Mouse (Mus musculus) adrenal gland, postnatal 25 days (tissue): ENCODE data around the gene Cep63. TPM values are rescaled to one million over a fixed set of nuclear protein-coding genes. Genes with fewer than 3 reads are reported as not detected.

Experiments
- DNase-seq: peaks from one replicate; pipeline ENCODE4 v3.0.0; 2021; ENCODE audit warnings: mixed read lengths
- long read RNA-seq: library from polyadenylated mRNA; stranded (forward); transcript quantifications from one replicate; pipeline ENCODE4 v2.0.0, GENCODE M21; 2021
- total RNA-seq: library from RNA; stranded (reverse); gene quantifications from 2 replicates; pipeline ENCODE4 v1.2.3, GENCODE M21; 2021

Cep63 gene
- 37.2 and 41.8 TPM in 2 replicates for total RNA-seq
- long read RNA-seq, full-length matches to known transcripts: 32 of 60 reads
- long read RNA-seq, partial matches to known transcripts: 4 of 60 reads
- long read RNA-seq, other reads (novel, unspliced or antisense): 24 of 60 reads

DNA sequence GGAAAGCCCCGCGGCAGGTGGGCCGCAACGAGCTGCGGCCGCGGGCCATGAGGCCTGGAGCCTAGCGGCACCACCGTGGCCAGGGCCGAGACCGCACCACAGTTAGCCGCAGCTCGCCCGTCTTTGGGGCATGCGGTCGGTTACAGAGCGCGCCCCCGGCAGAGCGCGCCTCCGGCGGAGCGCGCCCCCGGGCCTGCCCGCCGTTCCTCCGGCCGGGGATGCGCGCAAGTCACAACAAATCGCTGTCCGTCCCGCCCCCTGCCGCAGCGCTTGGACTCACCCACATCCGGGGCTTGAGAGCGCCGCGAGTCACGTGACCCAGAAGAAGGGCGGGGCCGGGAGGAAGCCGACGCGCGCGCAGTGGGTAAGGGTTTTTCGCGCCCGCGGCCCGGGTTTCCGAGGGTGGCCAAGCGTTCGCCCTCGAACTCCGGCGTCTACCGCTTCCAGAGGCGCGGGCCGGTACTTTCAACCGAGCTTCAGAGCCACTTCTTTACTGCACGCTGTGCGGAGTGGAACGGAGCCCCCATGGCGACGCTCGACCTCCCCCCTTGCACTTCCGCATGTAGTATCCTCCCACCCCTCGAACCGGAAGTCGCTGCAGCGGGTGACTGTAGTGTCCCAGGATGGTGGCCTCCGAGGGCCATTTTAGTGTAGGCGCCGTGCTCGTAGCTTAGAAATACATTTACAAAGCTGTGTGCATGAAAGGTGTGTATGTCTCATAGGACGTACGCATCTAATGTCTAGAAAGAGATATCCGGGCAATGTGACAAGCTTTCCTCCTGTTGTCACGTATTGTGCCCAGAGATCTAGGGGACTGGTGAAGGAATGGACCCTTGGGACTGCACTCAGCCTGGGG lies at the start of gene Cep63, which contains the start of gene Anapc13:
Gene Cep63, minus strand, starts transcription at position 552 of the 856 bp plus-strand sequence.
Gene Anapc13, plus strand, starts transcription at position 314 of the 856 bp plus-strand sequence.
- peak; percentile 99 for DNase-seq

DNA sequence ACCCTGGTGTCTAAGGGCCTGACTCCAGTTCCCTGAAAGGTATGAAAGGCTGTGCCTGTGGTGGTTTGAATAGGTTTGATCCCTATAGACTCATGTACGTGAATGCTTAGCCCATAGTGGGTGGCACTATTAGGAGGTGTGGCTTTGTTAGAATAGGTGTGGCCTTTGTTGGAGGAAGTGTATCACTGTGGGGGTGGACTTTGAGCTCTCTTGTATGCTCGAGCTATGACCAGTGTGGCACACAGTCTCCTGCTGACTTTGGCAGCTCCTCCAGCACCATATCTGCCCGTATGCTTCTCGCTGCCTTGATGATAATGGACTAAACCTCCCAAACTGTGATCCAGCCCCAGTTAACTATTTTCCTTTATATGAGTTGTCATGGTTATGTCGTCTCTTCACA lies 49.6 kb upstream of the Cep63 start:
- no peak for DNase-seq

GRCm38 (mm10) chr9:102673381-102673780 lies 47.0 kb upstream of the Cep63 start:
- DNase-seq: peak; percentile 29

DNA sequence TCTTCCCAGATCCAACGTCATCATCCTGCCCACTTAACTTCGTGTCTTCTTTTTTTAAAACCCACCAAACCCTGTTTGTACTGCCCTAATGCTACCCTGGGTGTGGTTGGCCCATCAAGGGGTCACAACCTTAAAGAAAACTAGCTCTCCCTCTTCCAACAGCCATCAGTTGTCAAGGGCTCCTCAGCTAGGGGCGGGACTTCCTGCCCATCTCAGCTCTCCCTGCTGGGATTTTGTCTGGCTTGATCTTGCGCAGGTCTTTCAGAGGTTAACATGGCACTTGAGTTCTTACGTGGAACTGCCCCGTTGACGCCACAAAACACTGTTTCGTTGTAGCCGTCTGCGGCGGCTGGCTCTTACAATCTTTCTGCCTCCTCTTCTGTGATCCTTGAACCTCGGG lies 42.6 kb upstream of the Cep63 start:
- DNase-seq: no peak

- DNase-seq: no peak
Observed at GRCm38 (mm10) chr9:102668115-102668514, 41.8 kb upstream of the Cep63 start.

DNA sequence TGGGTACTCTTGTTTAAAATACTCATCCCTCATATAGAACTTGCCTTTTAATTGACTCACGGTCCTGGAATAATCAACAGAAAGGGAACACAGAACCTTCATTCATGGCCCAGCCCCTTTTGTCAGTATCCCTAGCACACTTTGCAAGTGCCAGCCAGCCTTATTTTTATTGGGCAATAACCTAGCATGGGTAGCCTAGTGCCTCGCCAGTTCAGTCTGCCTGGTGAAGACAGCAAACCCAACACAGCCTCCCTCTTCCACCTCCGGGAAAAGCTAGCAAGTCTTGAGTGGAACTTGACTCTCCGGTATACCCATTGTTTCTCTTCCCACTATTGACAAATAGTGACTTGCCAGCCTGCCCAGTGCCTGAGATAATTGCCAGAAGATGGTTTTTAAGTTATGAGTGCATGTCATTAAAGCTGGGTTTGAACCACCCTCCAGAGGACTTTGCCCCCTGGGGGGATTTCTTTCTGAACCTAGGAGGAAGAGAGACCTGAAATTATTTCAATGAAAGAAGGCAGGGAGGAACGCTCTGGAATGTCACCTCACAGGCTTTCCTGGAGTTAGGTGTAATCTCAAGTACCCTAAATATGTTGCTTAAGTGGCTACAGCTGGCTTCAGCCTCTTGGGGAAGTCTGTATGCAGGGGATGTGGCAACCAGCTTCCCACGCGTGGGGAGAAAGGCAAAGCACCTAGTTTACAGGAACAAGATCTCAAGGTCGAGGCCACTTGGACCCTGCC lies 30.2 kb upstream of the Cep63 start:
- DNase-seq: no peak

GRCm38 (mm10) chr9:102651199-102651720 lies 24.9 kb upstream of the Cep63 start:
- no peak for DNase-seq

GRCm38 (mm10) chr9:102650637-102651036 lies 24.3 kb upstream of the Cep63 start:
- no peak for DNase-seq

DNA sequence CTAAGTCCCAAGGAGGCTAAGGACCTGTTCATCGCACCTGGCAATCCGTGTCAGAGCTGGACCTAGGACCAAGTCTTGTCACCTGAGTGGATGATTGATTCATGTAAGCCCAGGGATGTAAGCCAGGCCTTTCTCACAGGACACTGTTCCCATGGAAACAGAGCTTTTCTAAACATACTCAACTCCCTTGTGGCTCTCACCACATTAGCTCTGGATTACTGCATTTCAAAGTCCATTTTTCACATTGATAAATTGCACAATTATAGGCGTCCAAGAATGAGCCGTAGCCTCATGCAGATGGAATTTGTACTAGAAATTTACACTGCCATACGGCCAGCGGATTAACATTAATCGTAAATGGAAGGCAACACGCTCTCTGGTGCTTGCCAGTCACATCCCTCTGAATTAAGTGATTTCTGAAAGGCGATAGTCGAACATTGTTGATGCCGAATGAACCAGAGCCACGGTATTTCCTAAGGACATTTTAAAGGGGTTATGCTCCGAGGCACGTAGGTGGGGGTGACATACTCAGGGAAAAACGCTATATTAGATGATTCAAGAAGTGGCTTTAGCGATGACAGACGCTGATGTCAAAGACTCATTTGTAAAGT lies 23.7 kb upstream of the Cep63 start:
- no peak for DNase-seq

GRCm38 (mm10) chr9:102647010-102647409 lies 20.7 kb upstream of the Cep63 start:
- DNase-seq: no peak

GRCm38 (mm10) chr9:102645119-102645695 lies 18.9 kb upstream of the Cep63 start:
- no peak for DNase-seq

DNA sequence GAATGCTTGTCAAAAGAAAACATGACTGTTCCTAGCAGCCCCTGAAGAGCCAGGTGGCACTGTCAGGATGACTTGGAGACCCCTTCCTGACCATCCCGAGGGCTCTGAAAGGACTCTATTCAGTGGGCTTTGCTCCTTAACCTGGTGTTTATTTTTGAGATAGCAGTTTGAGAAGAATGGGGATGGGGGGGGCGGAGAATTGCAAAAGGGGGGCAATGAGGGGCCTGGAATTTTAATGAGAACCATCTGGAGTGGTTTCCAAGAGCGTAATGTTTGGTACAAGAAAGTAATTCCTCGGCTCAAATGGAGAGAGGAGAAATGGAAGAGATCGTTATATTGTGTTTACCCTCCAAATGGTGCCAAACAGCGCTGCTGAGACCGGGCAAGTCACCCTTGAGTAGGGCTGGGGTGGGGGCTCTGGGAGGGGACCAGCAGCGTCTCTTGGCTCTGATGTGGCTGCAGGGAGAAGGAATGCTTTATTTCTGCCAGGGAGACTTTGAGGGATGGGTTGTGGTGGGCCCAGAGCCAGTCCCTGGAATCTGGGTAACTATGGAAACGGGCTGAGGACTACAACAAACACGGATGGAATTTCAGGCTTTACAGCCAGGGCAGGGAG lies 17.3 kb upstream of the Cep63 start:
- peak; percentile 57 for DNase-seq

GRCm38 (mm10) chr9:102643071-102643485 lies 16.7 kb upstream of the Cep63 start:
- DNase-seq: no peak

- DNase-seq: no peak
Observed at GRCm38 (mm10) chr9:102641531-102641930, 15.2 kb upstream of the Cep63 start.

DNA sequence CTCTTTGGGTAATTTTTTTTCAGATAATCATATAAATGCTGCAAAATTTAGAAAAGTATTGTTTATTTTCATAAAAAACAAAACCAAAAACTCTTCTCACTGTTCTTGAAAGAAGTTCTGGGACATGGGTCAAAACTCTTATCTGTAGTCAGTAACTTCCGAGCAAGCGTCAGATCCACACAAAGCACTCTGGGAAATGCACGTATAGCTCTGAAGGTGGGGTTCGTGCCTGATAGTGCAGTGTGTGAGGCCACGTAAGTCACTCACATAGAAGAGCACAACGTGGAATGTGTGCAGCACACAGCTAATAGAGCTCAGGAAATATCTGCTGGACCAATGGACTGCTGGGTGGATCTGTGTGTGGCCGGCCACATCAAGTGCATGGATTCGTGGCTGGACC lies 13.2 kb upstream of the Cep63 start:
- no peak for DNase-seq

GRCm38 (mm10) chr9:102638963-102639362 lies 12.6 kb upstream of the Cep63 start:
- no peak for DNase-seq

GRCm38 (mm10) chr9:102637115-102637514 lies 10.8 kb upstream of the Cep63 start:
- no peak for DNase-seq

- peak; percentile 54 for DNase-seq
Observed at GRCm38 (mm10) chr9:102636553-102636952, 10.2 kb upstream of the Cep63 start.

DNA sequence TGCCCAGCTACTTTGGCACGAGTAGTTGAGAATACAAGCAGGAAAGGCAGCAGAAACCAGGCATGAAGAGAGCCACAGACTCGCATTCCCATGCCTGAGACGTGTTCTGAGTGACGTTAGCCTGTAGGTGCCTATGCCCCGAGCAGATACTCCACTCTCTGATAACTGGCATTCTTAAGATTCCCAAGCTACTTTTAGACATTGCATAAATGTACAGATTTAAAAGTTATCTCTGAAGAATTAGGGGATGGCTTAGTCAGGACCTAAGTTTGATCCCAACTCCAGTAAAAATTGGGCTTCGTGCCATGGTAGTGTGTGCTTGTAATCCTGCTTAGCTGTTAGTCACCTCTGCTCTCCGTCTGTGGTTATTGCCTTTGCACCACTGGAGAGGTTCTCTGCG lies 8.1 kb upstream of the Cep63 start:
- no peak for DNase-seq

- no peak for DNase-seq
Observed at GRCm38 (mm10) chr9:102632923-102633537, 6.7 kb upstream of the Cep63 start.

DNA sequence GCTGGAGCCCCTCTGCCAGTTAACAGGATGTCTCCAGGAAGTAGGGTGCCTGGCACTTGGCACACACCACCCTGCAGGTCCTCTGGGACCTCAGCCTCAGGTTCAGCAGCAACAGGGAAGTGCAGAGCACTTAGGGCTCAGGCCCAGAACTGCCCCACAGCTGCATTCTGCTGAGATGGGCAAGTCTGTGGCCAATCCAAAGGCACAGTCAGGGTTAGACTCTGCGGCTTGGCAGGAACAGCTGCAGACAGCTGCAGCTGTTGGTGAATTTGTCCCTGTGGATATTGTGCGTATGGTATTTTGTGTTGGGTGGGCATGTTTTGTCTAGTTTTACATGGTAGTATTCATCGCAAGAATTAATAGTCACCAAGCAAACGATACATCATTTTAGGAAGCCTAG lies 5.8 kb upstream of the Cep63 start:
- DNase-seq: no peak
